Mouse (Mus musculus) erythroblast, embryonic 14.5 days (primary cell): Measurements from ENCODE around the gene Lrrc32.

Experiments used
- GATA1 ChIP-seq: IDR thresholded peaks from 2 replicates; pipeline ENCODE4 v1.6.1; 2012; ENCODE audit warnings: low read length, inconsistent platforms, mixed read lengths
- TAL1 ChIP-seq: IDR thresholded peaks from 3 replicates; pipeline ENCODE4 v1.6.1; 2012; ENCODE audit warnings: low read length, inconsistent platforms, mixed read lengths

GRCm38 (mm10) chr7:98448309-98448630 is 40.8 kb upstream of the Lrrc32 start:
- no peak for TF ChIP-seq GATA1
- TF ChIP-seq TAL1 = no peak
